Mouse (Mus musculus) liver, embryonic 14.5 days (tissue): ENCODE results near the gene Lysmd1.

Source experiments
- CTCF ChIP-seq: IDR thresholded peaks from 2 replicates; pipeline ENCODE4 v1.5.1; 2016; ENCODE audit warnings: antibody characterized with exemption, low read depth, control low read depth
- EP300 ChIP-seq: IDR thresholded peaks from 2 replicates; pipeline ENCODE4 v1.6.1; 2016; ENCODE audit warnings: antibody characterized with exemption, low read depth

DNA sequence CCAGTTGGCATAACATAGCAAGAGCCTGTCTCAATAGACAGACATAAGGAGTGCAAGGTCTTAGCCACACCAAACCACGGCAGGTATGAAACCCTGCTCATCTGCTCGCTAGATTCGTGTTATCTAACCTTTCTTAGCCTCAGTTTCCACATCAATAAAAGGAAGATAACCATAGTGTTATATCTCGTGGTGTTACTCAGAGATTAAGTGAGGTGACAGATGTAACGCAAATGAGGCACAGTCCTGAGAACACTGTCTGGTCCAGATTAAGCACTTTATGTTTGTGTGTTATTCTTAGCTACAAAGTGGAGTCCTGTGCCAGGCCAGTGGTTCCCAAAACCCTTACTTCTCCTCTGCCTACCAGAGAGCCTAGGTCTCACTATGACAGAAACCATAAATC is 31.0 kb downstream of the Lysmd1 start:
- TF ChIP-seq EP300 (0 out of 2 replicates have a peak, but pooled peaks have one; percentile 7), CTCF (no peak)
